8 mouse cellular contexts compared by ENCODE assay signal in genomic region chr8:4213210-4214005, GRCm38 (mm10). TPM values are rescaled to one million over a fixed set of nuclear protein-coding genes. Genes with fewer than 3 reads are reported as not detected.
A peak's percentile ranks its signal among the peaks of the same experiment; 100 is the strongest.
DNase-seq lines count a peak whose midpoint lies in the region; ATAC-seq and TF ChIP-seq lines count a peak whose summit lies in the region.

No protein-coding gene starts in this region.

- DNase-seq in 3134 (ENCODE audit: extremely low read depth, insufficient read length, low spot score): peak; percentile 62
- DNase-seq in MEL (ENCODE audit: low read depth, low spot score): peak; percentile 88
- peak; percentile 72 for DNase-seq in limb, embryonic 11.5 days (ENCODE audit: low spot score)
- peak; percentile 23 for DNase-seq in mesoderm, embryonic 11.5 days (ENCODE audit: low read depth, low spot score)

- WGBS in embryonic facial prominence, embryonic 13.5 days: 3% methylated on average over 18 of the region's 18 CpGs
- WGBS in limb, embryonic 11.5 days: 3% methylated on average over 18 of the region's 18 CpGs
- 3% methylated on average over 18 of the region's 18 CpGs for WGBS in stomach, embryonic 15.5 days

- H3K4me3 ChIP-seq in MEL (ENCODE audit: control insufficient read depth in 1 of 2, insufficient read depth in 1 of 2, low read depth in 2 of 2, low read length in 2 of 2): peak overlapping the region; percentile 60 to 88
- H3K4me3 ChIP-seq in embryonic facial prominence, embryonic 13.5 days: peak overlapping the region; percentile 48
- H3K4me3 ChIP-seq in limb, embryonic 11.5 days (ENCODE audit: low read depth, low read length): peak overlapping the region; percentile 35
- H3K4me3 ChIP-seq in stomach, embryonic 15.5 days (replicated peaks): peak overlapping the region; percentile 48

- H3K27me3 ChIP-seq in MEL (ENCODE audit: control insufficient read depth in 1 of 2, insufficient read depth in 2 of 2, low read length in 2 of 2): no peaks in the 10 kb centered on the region
- peaks cover 47% of the 10 kb centered on the region for H3K27me3 ChIP-seq in embryonic facial prominence, embryonic 13.5 days
- H3K27me3 ChIP-seq in limb, embryonic 11.5 days (ENCODE audit: control insufficient read depth, insufficient read depth, low read length): peaks cover 35% of the 10 kb centered on the region
- H3K27me3 ChIP-seq in stomach, embryonic 15.5 days (replicated peaks): peaks cover 22% of the 10 kb centered on the region

- TF ChIP-seq EP300 in MEL (IDR thresholded peaks at IDR 0.05; ENCODE audit: low read depth in 1 of 2, low read length in 2 of 2): no peak

- H3K9ac ChIP-seq in MEL (ENCODE audit: control insufficient read depth, low read depth, low read length, poor library complexity, severe bottlenecking): peak overlapping the region; percentile 64
- peak overlapping the region; percentile 70 for H3K9ac ChIP-seq in embryonic facial prominence, embryonic 13.5 days
- H3K9ac ChIP-seq in limb, embryonic 11.5 days (ENCODE audit: low read length): peak overlapping the region; percentile 32
- no peak overlapping the region for H3K9ac ChIP-seq in stomach, embryonic 15.5 days

- ATAC-seq in embryonic facial prominence, embryonic 13.5 days (ENCODE audit: insufficient number of reproducible peaks, insufficient read depth, low FRiP score, low TSS enrichment, low read depth): peak; percentile 72
- ATAC-seq in hematopoietic stem cell, adult 5-6 weeks (replicated peaks in 1 of 2; ENCODE audit: insufficient read depth in 1 of 2, low FRiP score in 2 of 2, low TSS enrichment in 1 of 2, low read depth in 1 of 2, poor library complexity in 2 of 2, severe bottlenecking in 2 of 2): peak; percentile 40 to 52
- peak; percentile 58 for ATAC-seq in limb, embryonic 11.5 days (ENCODE audit: insufficient number of reproducible peaks, low FRiP score, low TSS enrichment, low read depth)
- ATAC-seq in stomach, embryonic 15.5 days (ENCODE audit: insufficient read depth, low FRiP score, low read depth): peak; percentile 68
- no peak for ATAC-seq in erythroid progenitor cell, adult 5-6 weeks (replicated peaks; ENCODE audit: low FRiP score, poor library complexity, severe bottlenecking)

- no peak for TF ChIP-seq RAD21 in MEL (IDR thresholded peaks at IDR 0.05; ENCODE audit: low read depth, low read length)

- H3K9me3 ChIP-seq in MEL (replicated peaks; ENCODE audit: insufficient read depth, low read length): no peaks in the 10 kb centered on the region
- H3K9me3 ChIP-seq in embryonic facial prominence, embryonic 13.5 days: 0 out of 2 replicates have a peak, but pooled peaks cover 5% of the 10 kb centered on the region
- no peaks in the 10 kb centered on the region; the same call in 1 of the 2 replicates for H3K9me3 ChIP-seq in limb, embryonic 11.5 days (ENCODE audit: control insufficient read depth, low read length)
- no peaks in the 10 kb centered on the region for H3K9me3 ChIP-seq in stomach, embryonic 15.5 days

- H3K79me2 ChIP-seq in MEL (ENCODE audit: control insufficient read depth, insufficient read depth, low read length, poor library complexity): no peaks in the 10 kb centered on the region

- H3K27ac ChIP-seq in MEL (ENCODE audit: control insufficient read depth, low read depth, low read length): peak overlapping the region; percentile 51
- no peak overlapping the region for H3K27ac ChIP-seq in embryonic facial prominence, embryonic 13.5 days
- H3K27ac ChIP-seq in limb, embryonic 11.5 days (replicated peaks; ENCODE audit: low read depth, low read length): no peak overlapping the region
- peak overlapping the region; percentile 68 for H3K27ac ChIP-seq in stomach, embryonic 15.5 days

- peak overlapping the region; percentile 91 for H3K4me2 ChIP-seq in embryonic facial prominence, embryonic 13.5 days
- peak overlapping the region; percentile 88 for H3K4me2 ChIP-seq in limb, embryonic 11.5 days (ENCODE audit: low read depth, severe bottlenecking)
- H3K4me2 ChIP-seq in stomach, embryonic 15.5 days: peak overlapping the region; percentile 95

- H3K4me1 ChIP-seq in MEL (ENCODE audit: control insufficient read depth in 1 of 2, insufficient read depth in 2 of 2, low read length in 2 of 2): peaks cover 2 to 15% of the 10 kb centered on the region in 2 experiments; a peak in 3 of 4 replicates
- H3K4me1 ChIP-seq in embryonic facial prominence, embryonic 13.5 days: peaks cover 34% of the 10 kb centered on the region
- peaks cover 9% of the 10 kb centered on the region; the same call in 1 of the 2 replicates for H3K4me1 ChIP-seq in limb, embryonic 11.5 days (ENCODE audit: control insufficient read depth, insufficient read depth, low read length)
- peaks cover 30% of the 10 kb centered on the region for H3K4me1 ChIP-seq in stomach, embryonic 15.5 days

- H3K36me3 ChIP-seq in MEL (ENCODE audit: control insufficient read depth in 1 of 2, insufficient read depth in 2 of 2, low read length in 2 of 2): no peaks in the 10 kb centered on the region; a peak in 1 of 4 replicates
- peaks cover 17% of the 10 kb centered on the region for H3K36me3 ChIP-seq in embryonic facial prominence, embryonic 13.5 days
- no peaks in the 10 kb centered on the region; the same call in 1 of the 2 replicates for H3K36me3 ChIP-seq in limb, embryonic 11.5 days (ENCODE audit: control insufficient read depth, insufficient read depth, low read length)
- no peaks in the 10 kb centered on the region for H3K36me3 ChIP-seq in stomach, embryonic 15.5 days

- no peak for TF ChIP-seq CTCF in MEL (IDR thresholded peaks at IDR 0.05 in 2 of 3, conservative IDR thresholded peaks at IDR 0.05 in 1 of 3; ENCODE audit: control insufficient read depth in 1 of 3, insufficient read depth in 1 of 3, low read depth in 2 of 3, low read length in 3 of 3, poor library complexity in 1 of 3, severe bottlenecking in 1 of 3)

- no peak; a peak in 1 of 4 replicates for TF ChIP-seq POLR2A in MEL (IDR thresholded peaks at IDR 0.05; ENCODE audit: control insufficient read depth in 1 of 2, insufficient read depth in 1 of 2, low read depth in 1 of 2, low read length in 2 of 2, poor library complexity in 1 of 2)

RNA-seq across cellular contexts. Expression of gene Prr36, which starts 3.9 kb away (rescaled TPM):
- total RNA-seq in MEL (2012; rRNA removed): 0.03 and 0.08 TPM in 2 replicates
- polyA plus RNA-seq in MEL (2012; ENCODE audit: insufficient read depth in 1 of 2, insufficient read length in 2 of 2, low read depth in 1 of 2, low replicate concordance in 2 of 2, missing spikeins in 1 of 2): under 1 TPM in 1 of 2 experiments, not detected in 1; 0.58 TPM
- 2.3 and 3.3 TPM in 2 replicates for polyA plus RNA-seq in embryonic facial prominence, embryonic 13.5 days (2015; fragmentation: Nextera tagmentation; extraction: Ambion mirVana)
- total RNA-seq in hematopoietic stem cell, adult 5-6 weeks (2017): 0.30 and 0.63 TPM in 2 replicates
- 1.7 and 1.9 TPM in 2 replicates for polyA plus RNA-seq in limb, embryonic 11.5 days (2014; fragmentation: Nextera tagmentation; extraction: Ambion mirVana)
- polyA plus RNA-seq in stomach, embryonic 15.5 days (2015; fragmentation: Nextera tagmentation; extraction: Ambion mirVana): 3.2 and 4.3 TPM in 2 replicates
- total RNA-seq in erythroid progenitor cell, adult 5-6 weeks (2015; ENCODE audit: low replicate concordance): not detected in 2 replicates
- not detected in 2 replicates for total RNA-seq in erythroid progenitor cell, adult 5-6 weeks (2017; ENCODE audit: low replicate concordance)

RNA-seq across cellular contexts. Expression of gene Lrrc8e, which starts 13.2 kb away (rescaled TPM):
- 0.35 and 0.49 TPM in 2 replicates for total RNA-seq in MEL (2012; rRNA removed)
- polyA plus RNA-seq in MEL (2012; ENCODE audit: insufficient read depth in 1 of 2, insufficient read length in 2 of 2, low read depth in 1 of 2, low replicate concordance in 2 of 2, missing spikeins in 1 of 2): under 1 TPM in 1 of 2 experiments, not detected in 1; 0.36 TPM
- polyA plus RNA-seq in embryonic facial prominence, embryonic 13.5 days (2015; fragmentation: Nextera tagmentation; extraction: Ambion mirVana): 1.8 and 2.5 TPM in 2 replicates
- not detected in 2 replicates for total RNA-seq in hematopoietic stem cell, adult 5-6 weeks (2017)
- polyA plus RNA-seq in limb, embryonic 11.5 days (2014; fragmentation: Nextera tagmentation; extraction: Ambion mirVana): 0.09 and 0.13 TPM in 2 replicates
- 4.3 and 4.6 TPM in 2 replicates for polyA plus RNA-seq in stomach, embryonic 15.5 days (2015; fragmentation: Nextera tagmentation; extraction: Ambion mirVana)
- total RNA-seq in erythroid progenitor cell, adult 5-6 weeks (2015; ENCODE audit: low replicate concordance): not detected in 2 replicates
- total RNA-seq in erythroid progenitor cell, adult 5-6 weeks (2017; ENCODE audit: low replicate concordance): 0.76 TPM in 1 of 2 replicates, not detected in the other

RNA-seq across cellular contexts. Expression of gene Map2k7, which starts 25.1 kb away (rescaled TPM):
- total RNA-seq in MEL (2012; rRNA removed): 25.8 and 26.3 TPM in 2 replicates
- 100 to 1,000 TPM in 1 of 2 experiments, not detected in 1; 115 TPM for polyA plus RNA-seq in MEL (2012; ENCODE audit: insufficient read depth in 1 of 2, insufficient read length in 2 of 2, low read depth in 1 of 2, low replicate concordance in 2 of 2, missing spikeins in 1 of 2)
- 29.8 and 34.0 TPM in 2 replicates for polyA plus RNA-seq in embryonic facial prominence, embryonic 13.5 days (2015; fragmentation: Nextera tagmentation; extraction: Ambion mirVana)
- total RNA-seq in hematopoietic stem cell, adult 5-6 weeks (2017): 35.7 and 51.6 TPM in 2 replicates
- 19.0 and 19.5 TPM in 2 replicates for polyA plus RNA-seq in limb, embryonic 11.5 days (2014; fragmentation: Nextera tagmentation; extraction: Ambion mirVana)
- polyA plus RNA-seq in stomach, embryonic 15.5 days (2015; fragmentation: Nextera tagmentation; extraction: Ambion mirVana): 24.6 and 29.8 TPM in 2 replicates
- total RNA-seq in erythroid progenitor cell, adult 5-6 weeks (2015; ENCODE audit: low replicate concordance): 25.2 and 25.6 TPM in 2 replicates
- 16.9 and 20.3 TPM in 2 replicates for total RNA-seq in erythroid progenitor cell, adult 5-6 weeks (2017; ENCODE audit: low replicate concordance)

RNA-seq across cellular contexts. Expression of gene Gm49320, which starts 25.3 kb away (rescaled TPM):
- not detected in 2 replicates for total RNA-seq in MEL (2012; rRNA removed)
- polyA plus RNA-seq in MEL (2012; ENCODE audit: insufficient read depth in 1 of 2, insufficient read length in 2 of 2, low read depth in 1 of 2, low replicate concordance in 2 of 2, missing spikeins in 1 of 2): 1 to 10 TPM in 1 of 2 experiments, not detected in 1; 2.0 TPM
- 1.8 and 2.0 TPM in 2 replicates for polyA plus RNA-seq in embryonic facial prominence, embryonic 13.5 days (2015; fragmentation: Nextera tagmentation; extraction: Ambion mirVana)
- total RNA-seq in hematopoietic stem cell, adult 5-6 weeks (2017): 1.3 TPM in 1 of 2 replicates, not detected in the other
- 0.68 and 1.0 TPM in 2 replicates for polyA plus RNA-seq in limb, embryonic 11.5 days (2014; fragmentation: Nextera tagmentation; extraction: Ambion mirVana)
- 0.31 and 1.3 TPM in 2 replicates for polyA plus RNA-seq in stomach, embryonic 15.5 days (2015; fragmentation: Nextera tagmentation; extraction: Ambion mirVana)
- total RNA-seq in erythroid progenitor cell, adult 5-6 weeks (2015; ENCODE audit: low replicate concordance): 2.5 TPM in 1 of 2 replicates, not detected in the other
- not detected in 2 replicates for total RNA-seq in erythroid progenitor cell, adult 5-6 weeks (2017; ENCODE audit: low replicate concordance)

RNA-seq across cellular contexts. Expression of gene Tgfbr3l, which starts 34.6 kb away (rescaled TPM):
- 2.2 TPM in 2 replicates for total RNA-seq in MEL (2012; rRNA removed)
- 10 to 100 TPM in 1 of 2 experiments, not detected in 1; 14.2 TPM for polyA plus RNA-seq in MEL (2012; ENCODE audit: insufficient read depth in 1 of 2, insufficient read length in 2 of 2, low read depth in 1 of 2, low replicate concordance in 2 of 2, missing spikeins in 1 of 2)
- 4.6 and 7.3 TPM in 2 replicates for polyA plus RNA-seq in embryonic facial prominence, embryonic 13.5 days (2015; fragmentation: Nextera tagmentation; extraction: Ambion mirVana)
- 1.6 and 6.0 TPM in 2 replicates for total RNA-seq in hematopoietic stem cell, adult 5-6 weeks (2017)
- polyA plus RNA-seq in limb, embryonic 11.5 days (2014; fragmentation: Nextera tagmentation; extraction: Ambion mirVana): 1.5 and 3.0 TPM in 2 replicates
- 5.5 and 5.9 TPM in 2 replicates for polyA plus RNA-seq in stomach, embryonic 15.5 days (2015; fragmentation: Nextera tagmentation; extraction: Ambion mirVana)
- not detected in 2 replicates for total RNA-seq in erythroid progenitor cell, adult 5-6 weeks (2015; ENCODE audit: low replicate concordance)
- total RNA-seq in erythroid progenitor cell, adult 5-6 weeks (2017; ENCODE audit: low replicate concordance): not detected in 2 replicates

Comparison
In these comparisons a context has a peak if more than half of its experiments do, and no peak if none do; other contexts are left out.
1. DNase-seq: peak in every context shown above with its lines; median percentile 88 in MEL; 72 in limb, embryonic 11.5 days; 62 in 3134; 23 in mesoderm, embryonic 11.5 days.
2. H3K27ac ChIP-seq: peak in MEL (single experiment) and stomach, embryonic 15.5 days (single experiment); none in embryonic facial prominence, embryonic 13.5 days (single experiment) and limb, embryonic 11.5 days (single experiment).
3. Peak in every context shown above with its lines, with median percentiles within 50 percentile points of each other: H3K4me3 ChIP-seq and H3K4me2 ChIP-seq.